Mouse (Mus musculus) MEL (cell line): ENCODE results near the gene Zbtb20. TPM values are rescaled to one million over a fixed set of nuclear protein-coding genes. Genes with fewer than 3 reads are reported as not detected.

Experiments
- DNase-seq: peaks from one replicate; pipeline ENCODE4 v3.0.0; 2011; ENCODE audit warnings: low read depth, low spot score
- H3K27ac ChIP-seq: 2 replicates; pipeline ENCODE4 v1.5.1; 2012; ENCODE audit warnings: low read depth, mild to moderate bottlenecking, control low read depth, low read length, moderate library complexity; ENCODE audit not compliant: control insufficient read depth
- H3K27me3 ChIP-seq, 2 experiments: fragments of 150-350 bp in 1 of 2; sonication (generic) in 1 of 2; 2 replicates each; pipeline ENCODE4 v1.6.1; 2012; ENCODE audit warnings: low read length in 2 of 2, mild to moderate bottlenecking in 2 of 2, improper control_type of control experiment in 1 of 2, moderate library complexity in 1 of 2; ENCODE audit not compliant: insufficient read depth in 2 of 2, control insufficient read depth in 1 of 2
- H3K36me3 ChIP-seq, 2 experiments: 2 replicates each; pipeline ENCODE4 v1.6.1; 2012 to 2014; ENCODE audit warnings: low read length in 2 of 2, improper control_type of control experiment in 1 of 2, inconsistent platforms in 1 of 2, mild to moderate bottlenecking in 1 of 2; ENCODE audit not compliant: insufficient read depth in 2 of 2, control insufficient read depth in 1 of 2
- H3K4me1 ChIP-seq, 2 experiments: fragments of 150-350 bp in 1 of 2; sonication (generic) in 1 of 2; 2 replicates each; pipeline ENCODE4 v1.6.1; 2012; ENCODE audit warnings: low read length in 2 of 2, improper control_type of control experiment in 1 of 2, mild to moderate bottlenecking in 1 of 2; ENCODE audit not compliant: insufficient read depth in 2 of 2, control insufficient read depth in 1 of 2
- H3K4me3 ChIP-seq, 2 experiments: fragments of 150-350 bp in 1 of 2; sonication (generic) in 1 of 2; 2 replicates each; pipeline ENCODE4 v1.5.1; 2012; ENCODE audit warnings: low read depth in 2 of 2, low read length in 2 of 2, mild to moderate bottlenecking in 2 of 2, moderate library complexity in 2 of 2, control low read depth in 1 of 2, improper control_type of control experiment in 1 of 2; ENCODE audit not compliant: control insufficient read depth in 1 of 2, insufficient read depth in 1 of 2
- H3K79me2 ChIP-seq: 2 replicates; pipeline ENCODE4 v1.6.1; 2012; ENCODE audit warnings: mild to moderate bottlenecking, low read length, moderate library complexity; ENCODE audit not compliant: control insufficient read depth, poor library complexity, insufficient read depth
- H3K9ac ChIP-seq: 2 replicates; pipeline ENCODE4 v1.6.1; 2012; ENCODE audit warnings: low read depth, mild to moderate bottlenecking, control low read depth, low read length, moderate library complexity; ENCODE audit not compliant: control insufficient read depth, poor library complexity, severe bottlenecking
- H3K9me3 ChIP-seq: fragments of 150-350 bp; sonication (generic); replicated peaks from 2 replicates; pipeline ENCODE4 v1.6.1; 2012; ENCODE audit warnings: mild to moderate bottlenecking, low read length, improper control_type of control experiment, moderate library complexity; ENCODE audit not compliant: insufficient read depth
- CHD2 ChIP-seq: IDR thresholded peaks from 2 replicates; pipeline ENCODE4 v1.6.1; 2011; ENCODE audit warnings: low read length, improper control_type of control experiment
- ELF1 ChIP-seq: IDR thresholded peaks from 2 replicates; pipeline ENCODE4 v1.6.1; 2014; ENCODE audit warnings: low read depth, mild to moderate bottlenecking, inconsistent platforms, low read length, improper control_type of control experiment, moderate library complexity
- GABPA ChIP-seq: IDR thresholded peaks from 2 replicates; pipeline ENCODE4 v1.6.1; 2012; ENCODE audit warnings: low read depth, mild to moderate bottlenecking, inconsistent platforms, low read length, improper control_type of control experiment, moderate library complexity
- GATA1 ChIP-seq: IDR thresholded peaks from 2 replicates; pipeline ENCODE4 v1.6.1; 2011; ENCODE audit warnings: low read depth, low read length, improper control_type of control experiment
- HCFC1 ChIP-seq: IDR thresholded peaks from 2 replicates; pipeline ENCODE4 v1.6.1; 2012; ENCODE audit warnings: low read depth, mild to moderate bottlenecking, inconsistent platforms, low read length, improper control_type of control experiment, moderate library complexity
- JUND ChIP-seq: IDR thresholded peaks from 2 replicates; pipeline ENCODE4 v1.6.1; 2011; ENCODE audit warnings: low read depth, mild to moderate bottlenecking, improper control_type of control experiment, low read length
- MAFK ChIP-seq: IDR thresholded peaks from 2 replicates; pipeline ENCODE4 v1.6.1; 2011; ENCODE audit warnings: low read depth, mild to moderate bottlenecking, low read length, improper control_type of control experiment, borderline replicate concordance
- MAX ChIP-seq: IDR thresholded peaks from 2 replicates; pipeline ENCODE4 v1.6.1; 2011; ENCODE audit warnings: low read length, improper control_type of control experiment
- MAZ ChIP-seq: IDR thresholded peaks from 2 replicates; pipeline ENCODE4 v1.6.1; 2012; ENCODE audit warnings: low read depth, mild to moderate bottlenecking, inconsistent platforms, low read length, improper control_type of control experiment
- MYB ChIP-seq: IDR thresholded peaks from 2 replicates; pipeline ENCODE4 v1.6.1; 2011; ENCODE audit warnings: mild to moderate bottlenecking, low read depth, low read length, improper control_type of control experiment
- POLR2A ChIP-seq, 2 experiments: IDR thresholded peaks; 2 replicates each; pipeline ENCODE4 v1.6.1; 2011 to 2012; ENCODE audit warnings: low read length in 2 of 2, mild to moderate bottlenecking in 2 of 2, control low read depth in 1 of 2, improper control_type of control experiment in 1 of 2, low read depth in 1 of 2, moderate library complexity in 1 of 2; ENCODE audit not compliant: control insufficient read depth in 1 of 2, insufficient read depth in 1 of 2, poor library complexity in 1 of 2
- RAD21 ChIP-seq: IDR thresholded peaks from 2 replicates; pipeline ENCODE4 v1.6.1; 2011; ENCODE audit warnings: mild to moderate bottlenecking, low read depth, low read length, improper control_type of control experiment
- SIN3A ChIP-seq: IDR thresholded peaks from 2 replicates; pipeline ENCODE4 v1.6.1; 2012; ENCODE audit warnings: low read length, improper control_type of control experiment, inconsistent platforms
- SMC3 ChIP-seq: IDR thresholded peaks from 2 replicates; pipeline ENCODE4 v1.6.1; 2011; ENCODE audit warnings: low read depth, low read length, improper control_type of control experiment
- TBP ChIP-seq: IDR thresholded peaks from 2 replicates; pipeline ENCODE4 v1.8.0; 2011; ENCODE audit warnings: low read depth, low read length, improper control_type of control experiment
- TCF12 ChIP-seq: IDR thresholded peaks from 2 replicates; pipeline ENCODE4 v1.6.1; 2014; ENCODE audit warnings: low read depth, mild to moderate bottlenecking, inconsistent platforms, low read length, improper control_type of control experiment, moderate library complexity
- UBTF ChIP-seq: IDR thresholded peaks from 2 replicates; pipeline ENCODE4 v1.6.1; 2012; ENCODE audit warnings: low read depth, mild to moderate bottlenecking, inconsistent platforms, low read length, improper control_type of control experiment, moderate library complexity, borderline replicate concordance; ENCODE audit not compliant: insufficient read depth
- USF1 ChIP-seq: IDR thresholded peaks from 2 replicates; pipeline ENCODE4 v1.6.1; 2014; ENCODE audit warnings: low read depth, mild to moderate bottlenecking, inconsistent platforms, low read length, improper control_type of control experiment, moderate library complexity
- ZC3H11A ChIP-seq: IDR thresholded peaks from 2 replicates; pipeline ENCODE4 v1.6.1; 2012; ENCODE audit warnings: low read depth, mild to moderate bottlenecking, inconsistent platforms, low read length, improper control_type of control experiment
- ZKSCAN1 ChIP-seq: IDR thresholded peaks from 2 replicates; pipeline ENCODE4 v1.6.1; 2012; ENCODE audit warnings: low read depth, mild to moderate bottlenecking, inconsistent platforms, low read length, improper control_type of control experiment, moderate library complexity
- ZMIZ1 ChIP-seq: IDR thresholded peaks from 2 replicates; pipeline ENCODE4 v1.6.1; 2012; ENCODE audit warnings: low read depth, mild to moderate bottlenecking, inconsistent platforms, low read length, improper control_type of control experiment, moderate library complexity
- ZNF384 ChIP-seq: IDR thresholded peaks from 2 replicates; pipeline ENCODE4 v1.6.1; 2012; ENCODE audit warnings: low read depth, mild to moderate bottlenecking, inconsistent platforms, low read length, improper control_type of control experiment
- polyA plus RNA-seq, 2 experiments: library from polyadenylated mRNA; stranded (reverse) in 1 of 2; unstranded in 1 of 2; fragments of >175 nt in 1 of 2; fragments of >200 nt in 1 of 2; gene quantifications; 2 replicates each; pipeline versions ENCODE4 v1.2.1 to v1.2.4; 2012; ENCODE audit warnings: low replicate concordance in 2 of 2, low read depth in 1 of 2; ENCODE audit not compliant: insufficient read length in 2 of 2, insufficient read depth in 1 of 2, missing spikeins in 1 of 2
- total RNA-seq: library from RNA; depleted of rRNA; stranded (reverse); fragments of 300-350 nt; gene quantifications from 2 replicates; pipeline ENCODE4 v1.2.3, GENCODE M21; 2012

Gene Zbtb20
- total and polyA plus RNA-seq, 3 experiments: 0.17 to 0.27 TPM; not detected in 1

DNA sequence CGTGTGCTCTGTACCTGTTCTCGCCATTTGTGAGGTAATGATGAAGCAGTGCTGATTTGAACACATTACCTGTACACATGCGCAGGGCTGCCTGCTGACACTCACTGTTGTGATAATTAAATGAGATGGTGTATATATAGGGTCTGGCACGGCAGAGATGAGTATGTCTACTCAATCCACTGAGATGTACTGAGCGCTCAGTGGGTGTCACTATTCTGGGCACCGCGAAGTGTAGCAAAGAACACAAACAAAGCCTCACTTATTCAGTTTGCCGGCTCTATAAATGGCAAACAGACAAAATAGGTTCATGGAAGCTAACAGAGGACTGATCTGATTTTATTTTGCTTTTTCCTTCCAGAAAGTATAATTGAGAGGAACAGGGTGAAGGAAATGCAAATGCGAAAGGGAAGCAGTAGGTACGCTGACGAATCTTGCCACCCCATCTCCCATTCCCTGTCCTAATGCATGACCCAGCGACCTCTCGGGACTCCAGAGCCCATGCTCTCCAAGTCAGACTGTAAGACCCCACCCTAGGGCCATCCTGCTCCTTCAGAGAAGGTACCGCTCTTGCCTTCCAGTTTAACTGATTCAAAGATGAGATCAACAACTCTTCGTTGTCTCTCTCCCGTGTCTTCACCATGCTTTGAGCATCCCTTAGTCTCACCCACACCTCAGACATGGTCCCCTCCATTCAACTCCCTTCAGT is 695.8 kb downstream of the Zbtb20 start:
- Histone ChIP-seq H3K4me3 (no peak overlapping the region), H3K27ac (no peak overlapping the region), H3K9ac (no peak overlapping the region), H3K27me3 (peaks cover 0 to 1% of the 10 kb centered on the region in 2 experiments; a peak in 2 of 4 replicates), H3K4me1 (0 out of 4 replicates have a peak, but pooled peaks cover 0 to 5% of the 10 kb centered on the region in 2 experiments), H3K36me3 (peaks cover 0 to 2% of the 10 kb centered on the region in 2 experiments; a peak in 1 of 4 replicates), H3K79me2 (no peaks in the 10 kb centered on the region), H3K9me3 (no peaks in the 10 kb centered on the region)
- TF ChIP-seq ZC3H11A (no peak), TCF12 (no peak), TBP (no peak), ZKSCAN1 (no peak), MAX (no peak), SMC3 (no peak), ZNF384 (no peak), JUND (no peak), MAFK (no peak), UBTF (no peak), USF1 (no peak), ZMIZ1 (no peak), RAD21 (no peak), GATA1 (no peak), HCFC1 (no peak), GABPA (no peak)
- no peak for DNase-seq

DNA sequence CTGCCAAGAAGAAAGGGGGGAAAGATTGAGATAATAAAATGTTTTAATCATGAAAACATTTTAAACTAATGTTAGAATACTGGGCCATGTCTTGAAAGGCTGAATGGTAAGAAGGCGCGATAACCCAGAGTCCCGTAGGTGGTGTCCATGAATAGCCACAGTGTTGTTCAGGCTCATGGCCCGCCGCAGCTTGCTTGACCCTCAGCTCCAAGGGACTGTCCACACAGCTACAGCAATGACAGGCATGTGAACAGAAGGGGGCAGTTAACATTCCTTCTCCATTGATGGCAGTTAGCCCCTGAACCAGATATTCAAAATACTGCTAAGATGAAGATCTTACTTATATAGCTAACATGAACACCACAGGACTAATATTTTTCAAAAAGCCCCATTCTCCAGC is 696.5 kb downstream of the Zbtb20 start:
- H3K9ac ChIP-seq: no peak overlapping the region
- H3K36me3 ChIP-seq: peaks cover 0 to 2% of the 10 kb centered on the region in 2 experiments; a peak in 1 of 4 replicates
- no peaks in the 10 kb centered on the region for H3K79me2 ChIP-seq
- no peak overlapping the region for H3K27ac ChIP-seq
- H3K9me3 ChIP-seq: no peaks in the 10 kb centered on the region
- peaks cover 0 to 1% of the 10 kb centered on the region in 2 experiments; a peak in 1 of 4 replicates for H3K27me3 ChIP-seq
- H3K4me3 ChIP-seq: no peak overlapping the region
- no peak for TF ChIP-seq CHD2
- no peak for TF ChIP-seq ELF1
- TF ChIP-seq GATA1: no peak
- TF ChIP-seq MYB: no peak
- no peak for TF ChIP-seq MAZ
- TF ChIP-seq HCFC1: no peak
- no peak for TF ChIP-seq POLR2A (IDR thresholded peaks at IDR 0.05; ENCODE audit: control insufficient read depth in 1 of 2, insufficient read depth in 1 of 2, low read depth in 1 of 2, low read length in 2 of 2, poor library complexity in 1 of 2)
- no peak for TF ChIP-seq MAFK
- TF ChIP-seq JUND: no peak
- no peak for TF ChIP-seq SIN3A
- TF ChIP-seq GABPA: no peak
- TF ChIP-seq SMC3: no peak
- H3K4me1 ChIP-seq: 0 out of 4 replicates have a peak, but pooled peaks cover 0 to 5% of the 10 kb centered on the region in 2 experiments
- no peak for DNase-seq
